Mouse (Mus musculus): Measurements from ENCODE around the gene Cenpi.

DNA sequence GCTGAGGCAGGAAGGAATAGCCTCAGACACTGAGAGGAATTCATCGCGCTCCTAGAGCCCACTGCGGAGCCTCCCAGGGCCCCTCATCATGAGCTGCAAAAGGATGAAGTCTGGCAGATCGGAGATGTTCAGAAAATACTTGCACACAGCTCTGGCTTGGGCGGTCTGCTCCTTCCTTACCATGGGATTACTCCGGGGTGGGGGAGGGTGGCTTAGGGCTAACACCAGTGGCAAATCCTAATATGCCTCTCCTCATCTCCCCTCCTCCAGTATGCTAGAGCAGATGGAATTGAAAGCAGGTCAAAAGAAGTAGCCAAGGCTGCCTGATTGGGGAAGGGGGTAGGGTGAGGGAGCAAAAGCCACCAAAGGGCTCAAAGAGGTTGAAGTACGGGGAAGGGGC lies 11.1 kb upstream of the Cenpi start:
- TF ChIP-seq CTCF (IDR thresholded peaks at IDR 0.05; ENCODE audit: borderline replicate concordance, insufficient read depth, low read depth, low read length) (no peak), POLR2A (IDR thresholded peaks at IDR 0.05; ENCODE audit: borderline replicate concordance, insufficient read depth, low read length) (no peak)
